Mouse (Mus musculus) heart, postnatal 0 days (tissue): ENCODE measurements at regions not wholly inside any gene's neighbourhood (a gene's known extent, or its start where the extent isn't known, plus 50 kb on each side); places are given as distances from the start of the nearest gene placed in this dataset.

Experiments
- CTCF ChIP-seq: IDR thresholded peaks from 2 replicates; pipeline ENCODE4 v1.5.1; 2016; ENCODE audit warnings: antibody characterized with exemption, control low read depth, low read depth
- EP300 ChIP-seq: IDR thresholded peaks from 2 replicates; pipeline ENCODE4 v1.6.1; 2016; ENCODE audit warnings: antibody characterized with exemption, low read depth

DNA sequence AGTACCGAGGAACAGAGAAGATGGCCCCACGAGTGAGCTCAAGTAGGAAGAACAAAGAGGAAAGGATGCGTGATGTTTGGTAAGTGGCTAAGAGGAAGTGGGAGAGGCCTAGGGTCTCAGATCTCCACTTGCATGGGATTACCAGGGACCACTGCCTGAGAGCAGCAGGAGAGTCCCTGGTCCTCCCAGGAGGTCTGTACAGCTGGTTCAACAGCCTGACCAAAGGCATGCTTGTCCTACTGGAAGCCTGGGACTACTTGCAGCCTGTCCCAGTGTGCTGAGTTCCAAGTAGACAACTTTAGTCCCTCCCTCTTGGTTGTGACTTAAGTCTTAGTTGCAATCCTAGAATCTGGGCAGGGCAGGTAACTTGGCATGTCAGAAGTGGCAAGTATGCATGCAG, 437.5 kb upstream of the Mki67 start:
- no peak for TF ChIP-seq CTCF
- no peak for TF ChIP-seq EP300
